Mouse (Mus musculus) lung, postnatal 14 days (tissue): ENCODE measurements at regions not wholly inside any gene's neighbourhood (a gene's known extent, or its start where the extent isn't known, plus 50 kb on each side); places are given as distances from the start of the nearest gene placed in this dataset.
A peak's percentile ranks its signal among the peaks of the same experiment; 100 is the strongest.

Source experiments
- DNase-seq: peaks from one replicate; pipeline ENCODE4 v3.0.0; 2021

GRCm38 (mm10) chr13:93992961-93993360 lies 64.6 kb upstream of the Lhfpl2 start:
- DNase-seq: peak; percentile 41

- no peak for DNase-seq
Measured at GRCm38 (mm10) chr13:93995423-93995822, 62.2 kb upstream of the Lhfpl2 start.

GRCm38 (mm10) chr13:93996535-93997382 lies 60.8 kb upstream of the Lhfpl2 start:
- DNase-seq: no peak

- DNase-seq: no peak
Measured at GRCm38 (mm10) chr13:93997981-93998380, 59.6 kb upstream of the Lhfpl2 start.

- no peak for DNase-seq
Measured at GRCm38 (mm10) chr13:93998406-93998805, 59.2 kb upstream of the Lhfpl2 start.

GRCm38 (mm10) chr13:94003816-94004215 lies 53.8 kb upstream of the Lhfpl2 start:
- no peak for DNase-seq

- no peak for DNase-seq
Measured at GRCm38 (mm10) chr13:94004417-94004816, 53.2 kb upstream of the Lhfpl2 start.

GRCm38 (mm10) chr13:94005880-94006279 lies 51.7 kb upstream of the Lhfpl2 start:
- DNase-seq: no peak
